Mouse (Mus musculus) embryonic facial prominence, embryonic 12.5 days (tissue): ENCODE results near the gene Dlgap1. TPM values are rescaled to one million over a fixed set of nuclear protein-coding genes. Genes with fewer than 3 reads are reported as not detected.
"Not testable (repeated sequence)": the region's sequence is repeated elsewhere in the genome, so short reads cannot be mapped to it uniquely, and the experiment has no call there.

Experiments
- ATAC-seq: fragments of 200-750 bp; cut with Nextera tagmentation; 2 replicates; pipeline ENCODE4 v1.8.0; 2017; ENCODE audit not compliant: insufficient number of reproducible peaks, insufficient read depth, low FRiP score, low TSS enrichment
- H3K27ac ChIP-seq: fragments of 300-500 bp; sonication (generic); 2 replicates; pipeline ENCODE4 v1.5.1; 2016; ENCODE audit warnings: mild to moderate bottlenecking
- H3K27me3 ChIP-seq: fragments of 300-500 bp; sonication (generic); 2 replicates; pipeline ENCODE4 v1.6.1; 2016; ENCODE audit warnings: mild to moderate bottlenecking, moderate library complexity
- H3K36me3 ChIP-seq: fragments of 300-500 bp; sonication (generic); 2 replicates; pipeline ENCODE4 v1.6.1; 2016; ENCODE audit warnings: mild to moderate bottlenecking
- H3K4me1 ChIP-seq: fragments of 300-500 bp; sonication (generic); 2 replicates; pipeline ENCODE4 v1.6.1; 2016
- H3K4me2 ChIP-seq: fragments of 300-500 bp; sonication (generic); replicated peaks from 2 replicates; pipeline ENCODE4 v1.6.1; 2016; ENCODE audit warnings: mild to moderate bottlenecking, moderate library complexity
- H3K4me3 ChIP-seq: fragments of 300-500 bp; sonication (generic); 2 replicates; pipeline ENCODE4 v1.5.1; 2016; ENCODE audit warnings: mild to moderate bottlenecking
- H3K9ac ChIP-seq: fragments of 300-500 bp; sonication (generic); 2 replicates; pipeline ENCODE4 v1.6.1; 2016; ENCODE audit warnings: mild to moderate bottlenecking, moderate library complexity
- H3K9me3 ChIP-seq: fragments of 300-500 bp; sonication (generic); 2 replicates; pipeline ENCODE4 v1.6.1; 2016; ENCODE audit warnings: mild to moderate bottlenecking, moderate library complexity
- WGBS: fragments of 180-500 bp; shearing (Covaris S2); methylation state at CpG from one replicate; pipeline ENCODE4 v1.1.7; 2016; 5-methylcytosine and 5-hydroxymethylcytosine counted together
- polyA plus RNA-seq: library from polyadenylated mRNA; unstranded; fragments of >200 nt; fragmentation: Nextera tagmentation; extraction: Ambion mirVana; gene quantifications from 2 replicates; pipeline ENCODE4 v1.2.1, GENCODE M21; 2016

Gene Dlgap1
- polyA plus RNA-seq, 1 experiment from 2014 or later = 6.0 TPM

- Histone ChIP-seq H3K27ac (no peak overlapping the region), H3K9ac (no peak overlapping the region), H3K36me3 (no peaks in the 10 kb centered on the region), H3K27me3 (no peaks in the 10 kb centered on the region), H3K4me3 (no peak overlapping the region), H3K9me3 (no peaks in the 10 kb centered on the region), H3K4me1 (peaks cover 7% of the 10 kb centered on the region; the same call in 1 of the 2 replicates), H3K4me2 (no peak overlapping the region)
- WGBS = 86% methylated on average over 1 of the region's 1 CpGs
- no peak for ATAC-seq
Observed at GRCm38 (mm10) chr17:70807885-70808284, 839.0 kb downstream of the Dlgap1 start.

GRCm38 (mm10) chr17:70808837-70809236, 840.0 kb downstream of the Dlgap1 start:
- peaks cover 7% of the 10 kb centered on the region; the same call in 1 of the 2 replicates for H3K4me1 ChIP-seq
- no peak overlapping the region for H3K27ac ChIP-seq
- 35% methylated on average over 14 of the region's 14 CpGs for WGBS
- ATAC-seq = no peak
- H3K36me3 ChIP-seq = no peaks in the 10 kb centered on the region
- H3K9ac ChIP-seq = no peak overlapping the region
- H3K4me3 ChIP-seq = no peak overlapping the region
- no peaks in the 10 kb centered on the region for H3K9me3 ChIP-seq
- H3K27me3 ChIP-seq = no peaks in the 10 kb centered on the region
- H3K4me2 ChIP-seq = peak overlapping the region; percentile 21

- H3K4me3 ChIP-seq = no peak overlapping the region
- H3K4me2 ChIP-seq = no peak overlapping the region
- peaks cover 7% of the 10 kb centered on the region; the same call in 1 of the 2 replicates for H3K4me1 ChIP-seq
- H3K9ac ChIP-seq = no peak overlapping the region
- no peaks in the 10 kb centered on the region for H3K36me3 ChIP-seq
- ATAC-seq = no peak
- H3K9me3 ChIP-seq = no peaks in the 10 kb centered on the region
- H3K27me3 ChIP-seq = no peaks in the 10 kb centered on the region
- 54% methylated on average over 3 of the region's 3 CpGs for WGBS
- no peak overlapping the region for H3K27ac ChIP-seq
Observed at GRCm38 (mm10) chr17:70809776-70810175, 840.9 kb downstream of the Dlgap1 start.

GRCm38 (mm10) chr17:70810795-70811194, 841.9 kb downstream of the Dlgap1 start:
- Histone ChIP-seq H3K9ac (no peak overlapping the region), H3K4me3 (no peak overlapping the region), H3K27me3 (no peaks in the 10 kb centered on the region), H3K36me3 (no peaks in the 10 kb centered on the region), H3K27ac (no peak overlapping the region), H3K4me1 (peaks cover 12% of the 10 kb centered on the region; the same call in 1 of the 2 replicates), H3K9me3 (no peaks in the 10 kb centered on the region), H3K4me2 (no peak overlapping the region)
- no peak for ATAC-seq
- WGBS = 70% methylated on average over 5 of the region's 5 CpGs

GRCm38 (mm10) chr17:70815001-70815400, 846.1 kb downstream of the Dlgap1 start:
- Histone ChIP-seq H3K9me3 (no peaks in the 10 kb centered on the region), H3K36me3 (no peaks in the 10 kb centered on the region), H3K27ac (no peak overlapping the region), H3K9ac (no peak overlapping the region), H3K4me3 (no peak overlapping the region), H3K27me3 (peaks cover 26% of the 10 kb centered on the region), H3K4me2 (no peak overlapping the region), H3K4me1 (peaks cover 15% of the 10 kb centered on the region; the same call in 1 of the 2 replicates)
- WGBS = 51% methylated on average over 8 of the region's 8 CpGs
- ATAC-seq = no peak

GRCm38 (mm10) chr17:70817862-70818451, 849.1 kb downstream of the Dlgap1 start:
- 3% methylated on average over 51 of the region's 51 CpGs for WGBS
- peaks cover 15% of the 10 kb centered on the region; the same call in 1 of the 2 replicates for H3K4me1 ChIP-seq
- H3K27ac ChIP-seq = no peak overlapping the region
- H3K9ac ChIP-seq = peak overlapping the region; percentile 53
- no peak for ATAC-seq
- no peaks in the 10 kb centered on the region for H3K9me3 ChIP-seq
- H3K4me2 ChIP-seq = peak overlapping the region; percentile 90
- H3K36me3 ChIP-seq = no peaks in the 10 kb centered on the region
- peaks cover 29% of the 10 kb centered on the region for H3K27me3 ChIP-seq
- H3K4me3 ChIP-seq = peak overlapping the region; percentile 49

- Histone ChIP-seq H3K27ac (no peak overlapping the region), H3K9ac (no peak overlapping the region), H3K4me2 (no peak overlapping the region), H3K4me3 (no peak overlapping the region), H3K27me3 (peaks cover 16% of the 10 kb centered on the region), H3K36me3 (no peaks in the 10 kb centered on the region), H3K9me3 (no peaks in the 10 kb centered on the region), H3K4me1 (peaks cover 3% of the 10 kb centered on the region; the same call in 1 of the 2 replicates)
- WGBS = 83% methylated on average over 8 of the region's 8 CpGs
- no peak for ATAC-seq
Observed at GRCm38 (mm10) chr17:70823083-70823482, 854.2 kb downstream of the Dlgap1 start.

- H3K9ac ChIP-seq = no peak overlapping the region
- H3K27me3 ChIP-seq = no peaks in the 10 kb centered on the region
- no peak overlapping the region for H3K4me2 ChIP-seq
- H3K4me3 ChIP-seq = no peak overlapping the region
- no peak overlapping the region for H3K27ac ChIP-seq
- no peak for ATAC-seq
- H3K9me3 ChIP-seq = no peaks in the 10 kb centered on the region
- WGBS = 81% methylated on average over 12 of the region's 12 CpGs
- no peaks in the 10 kb centered on the region for H3K36me3 ChIP-seq
- no peaks in the 10 kb centered on the region for H3K4me1 ChIP-seq
Observed at GRCm38 (mm10) chr17:70826227-70826626, 857.4 kb downstream of the Dlgap1 start.

- H3K9me3 ChIP-seq, H3K27me3 ChIP-seq, H3K4me1 ChIP-seq, H3K4me3 ChIP-seq, H3K4me2 ChIP-seq, H3K9ac ChIP-seq, ATAC-seq, H3K27ac ChIP-seq, H3K36me3 ChIP-seq: not testable (repeated sequence)
- 83% methylated on average over 11 of the region's 11 CpGs for WGBS
Observed at GRCm38 (mm10) chr17:70827463-70828179, 858.7 kb downstream of the Dlgap1 start.

- H3K36me3 ChIP-seq = peaks cover 3% of the 10 kb centered on the region; the same call in 1 of the 2 replicates
- no peaks in the 10 kb centered on the region for H3K4me1 ChIP-seq
- WGBS = 79% methylated on average over 4 of the region's 4 CpGs
- H3K4me3 ChIP-seq = no peak overlapping the region
- H3K9ac ChIP-seq = no peak overlapping the region
- no peaks in the 10 kb centered on the region for H3K9me3 ChIP-seq
- H3K27ac ChIP-seq = no peak overlapping the region
- ATAC-seq = no peak
- H3K27me3 ChIP-seq = no peaks in the 10 kb centered on the region
- no peak overlapping the region for H3K4me2 ChIP-seq
Observed at GRCm38 (mm10) chr17:70828180-70828528, 859.3 kb downstream of the Dlgap1 start.

- H3K27me3 ChIP-seq = no peaks in the 10 kb centered on the region
- 87% methylated on average over 2 of the region's 2 CpGs for WGBS
- H3K4me3 ChIP-seq = no peak overlapping the region
- H3K4me2 ChIP-seq = no peak overlapping the region
- no peaks in the 10 kb centered on the region for H3K4me1 ChIP-seq
- H3K9me3 ChIP-seq = no peaks in the 10 kb centered on the region
- peaks cover 3% of the 10 kb centered on the region; the same call in 1 of the 2 replicates for H3K36me3 ChIP-seq
- no peak overlapping the region for H3K9ac ChIP-seq
- no peak overlapping the region for H3K27ac ChIP-seq
- ATAC-seq = no peak
Observed at GRCm38 (mm10) chr17:70828569-70828968, 859.7 kb downstream of the Dlgap1 start.

- no peak for ATAC-seq
- 85% methylated on average over 6 of the region's 6 CpGs for WGBS
Observed at GRCm38 (mm10) chr17:70829217-70829616, 860.3 kb downstream of the Dlgap1 start.

More at GRCm38 (mm10) chr17:70829217-70829616, 860.3 kb downstream of the Dlgap1 start:
- no peaks in the 10 kb centered on the region for H3K9me3 ChIP-seq
- H3K36me3 ChIP-seq = peaks cover 3% of the 10 kb centered on the region; the same call in 1 of the 2 replicates
- no peak overlapping the region for H3K27ac ChIP-seq
- H3K4me3 ChIP-seq = no peak overlapping the region
- H3K4me2 ChIP-seq = no peak overlapping the region
- no peaks in the 10 kb centered on the region for H3K27me3 ChIP-seq
- H3K9ac ChIP-seq = no peak overlapping the region
- peaks cover under 1% of the 10 kb centered on the region; the same call in 1 of the 2 replicates for H3K4me1 ChIP-seq
